Mouse (Mus musculus) embryonic facial prominence, embryonic 14.5 days (tissue): ENCODE measurements at regions not wholly inside any gene's neighbourhood (a gene's known extent, or its start where the extent isn't known, plus 50 kb on each side); places are given as distances from the start of the nearest gene placed in this dataset.

Experiments
- ATAC-seq: fragments of 200-750 bp; cut with Nextera tagmentation; 2 replicates; pipeline ENCODE4 v1.8.0; 2017; ENCODE audit warnings: low read depth, moderate number of reproducible peaks, moderate TSS enrichment
- DNase-seq: peaks from one replicate; pipeline ENCODE4 v3.0.0-alpha.2; 2015; ENCODE audit warnings: low spot score
- H3K27ac ChIP-seq: fragments of 300-500 bp; sonication (generic); replicated peaks from 2 replicates; pipeline ENCODE4 v1.5.1; 2014; ENCODE audit warnings: low read depth, mild to moderate bottlenecking, low read length, moderate library complexity
- H3K27me3 ChIP-seq: fragments of 300-500 bp; sonication (generic); replicated peaks from 2 replicates; pipeline ENCODE4 v1.6.1; 2014; ENCODE audit warnings: low read length; ENCODE audit not compliant: control insufficient read depth, insufficient read depth
- H3K36me3 ChIP-seq: fragments of 300-500 bp; sonication (generic); 2 replicates; pipeline ENCODE4 v1.6.1; 2014; ENCODE audit warnings: low read length, mixed read lengths; ENCODE audit not compliant: control insufficient read depth, insufficient read depth
- H3K4me1 ChIP-seq: fragments of 300-500 bp; sonication (generic); 2 replicates; pipeline ENCODE4 v1.6.1; 2014; ENCODE audit warnings: antibody characterized with exemption, low read length; ENCODE audit not compliant: control insufficient read depth, insufficient read depth
- H3K4me2 ChIP-seq: fragments of 300-500 bp; sonication (generic); 2 replicates; pipeline ENCODE4 v1.6.1; 2014; ENCODE audit warnings: low read depth, mild to moderate bottlenecking, low read length, moderate library complexity, mixed read lengths
- H3K4me3 ChIP-seq: fragments of 300-500 bp; sonication (generic); 2 replicates; pipeline ENCODE4 v1.5.1; 2014; ENCODE audit warnings: low read depth, mild to moderate bottlenecking, low read length
- H3K9ac ChIP-seq: fragments of 300-500 bp; sonication (generic); 2 replicates; pipeline ENCODE4 v1.6.1; 2014; ENCODE audit warnings: low read depth, mild to moderate bottlenecking, low read length, moderate library complexity, mixed read lengths
- H3K9me3 ChIP-seq: fragments of 300-500 bp; sonication (generic); 2 replicates; pipeline ENCODE4 v1.6.1; 2016; ENCODE audit warnings: low read length; ENCODE audit not compliant: control insufficient read depth
- WGBS: fragments of 180-500 bp; shearing (Covaris S2); extraction: QIAGEN DNeasy Blood & Tissue Kit; methylation state at CpG from one replicate; pipeline ENCODE4 v1.1.7; 2014; 5-methylcytosine and 5-hydroxymethylcytosine counted together

GRCm38 (mm10) chr5:44917816-44918213 lies 118.3 kb upstream of the Ldb2 start:
- ATAC-seq, result no peak
- no peak overlapping the region for H3K4me3 ChIP-seq
- no peak overlapping the region for H3K9ac ChIP-seq
- no peaks in the 10 kb centered on the region for H3K36me3 ChIP-seq
- H3K27me3 ChIP-seq, result no peaks in the 10 kb centered on the region
- H3K9me3 ChIP-seq, result no peaks in the 10 kb centered on the region
- H3K4me2 ChIP-seq, result peak overlapping the region; percentile 43; the same call in 1 of the 2 replicates
- no peaks in the 10 kb centered on the region for H3K4me1 ChIP-seq
- no peak for DNase-seq
- H3K27ac ChIP-seq, result no peak overlapping the region
- WGBS, result 90% methylated on average over 6 of the region's 6 CpGs

GRCm38 (mm10) chr5:44917173-44917815 lies 117.8 kb upstream of the Ldb2 start:
- ATAC-seq (peak; percentile 33; the same call in 1 of the 2 replicates), DNase-seq (peak; percentile 59)
- H3K36me3 ChIP-seq, result no peaks in the 10 kb centered on the region
- no peaks in the 10 kb centered on the region for H3K27me3 ChIP-seq
- H3K9me3 ChIP-seq, result no peaks in the 10 kb centered on the region
- peak overlapping the region; percentile 15; the same call in 1 of the 2 replicates for H3K4me3 ChIP-seq
- WGBS, result 40% methylated on average over 16 of the region's 16 CpGs
- H3K27ac ChIP-seq, result no peak overlapping the region
- H3K9ac ChIP-seq, result no peak overlapping the region
- no peaks in the 10 kb centered on the region for H3K4me1 ChIP-seq
- H3K4me2 ChIP-seq, result peak overlapping the region; percentile 43

DNA sequence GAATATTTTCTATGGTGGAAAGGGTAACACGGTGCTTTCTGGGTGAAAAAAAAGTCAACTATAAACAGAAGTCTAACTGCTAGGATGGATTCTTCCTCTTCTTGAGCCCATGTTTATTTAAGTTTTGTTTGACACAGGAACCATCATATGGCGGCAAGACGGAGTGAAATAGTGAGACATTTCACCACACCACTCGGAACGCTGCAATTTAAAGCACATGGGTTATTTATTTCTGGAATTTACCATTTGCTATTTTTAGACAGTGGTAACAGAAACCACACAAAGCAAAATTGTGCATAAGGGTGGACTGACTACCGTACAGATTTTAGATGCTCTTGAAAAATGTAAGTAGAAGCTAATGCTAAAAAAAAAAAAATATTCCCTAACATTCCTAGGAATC lies 103.1 kb upstream of the Ldb2 start:
- H3K36me3 ChIP-seq, result no peaks in the 10 kb centered on the region
- 26% methylated on average over 6 of the region's 6 CpGs for WGBS
- no peak overlapping the region for H3K9ac ChIP-seq
- H3K4me2 ChIP-seq, result no peak overlapping the region
- H3K4me3 ChIP-seq, result no peak overlapping the region
- peak; percentile 86 for DNase-seq
- H3K27me3 ChIP-seq, result no peaks in the 10 kb centered on the region
- peak overlapping the region; percentile 45 for H3K27ac ChIP-seq
- peaks cover 6% of the 10 kb centered on the region for H3K4me1 ChIP-seq
- ATAC-seq, result 0 out of 2 replicates have a peak, but pooled peaks have one; percentile 22
- no peaks in the 10 kb centered on the region for H3K9me3 ChIP-seq

GRCm38 (mm10) chr5:44886566-44887070 lies 87.1 kb upstream of the Ldb2 start:
- DNase-seq (no peak), ATAC-seq (no peak)
- no peaks in the 10 kb centered on the region for H3K36me3 ChIP-seq

GRCm38 (mm10) chr5:44876946-44877345 lies 77.5 kb upstream of the Ldb2 start:
- DNase-seq, result peak; percentile 79
- Histone ChIP-seq H3K27me3 (no peaks in the 10 kb centered on the region), H3K9ac (no peak overlapping the region), H3K9me3 (no peaks in the 10 kb centered on the region), H3K4me1 (no peaks in the 10 kb centered on the region), H3K27ac (no peak overlapping the region), H3K4me2 (no peak overlapping the region), H3K4me3 (no peak overlapping the region), H3K36me3 (no peaks in the 10 kb centered on the region)
- ATAC-seq, result no peak
- WGBS, result 45% methylated on average over 3 of the region's 3 CpGs

More at GRCm38 (mm10) chr5:44886566-44887070, 87.1 kb upstream of the Ldb2 start:
- H3K4me3 ChIP-seq, result no peak overlapping the region
- H3K9ac ChIP-seq, result no peak overlapping the region
- 0 out of 2 replicates have a peak, but pooled peaks cover 4% of the 10 kb centered on the region for H3K9me3 ChIP-seq
- no peaks in the 10 kb centered on the region for H3K4me1 ChIP-seq
- H3K27ac ChIP-seq, result no peak overlapping the region
- no peaks in the 10 kb centered on the region for H3K27me3 ChIP-seq
- WGBS, result 68% methylated on average over 4 of the region's 4 CpGs
- no peak overlapping the region for H3K4me2 ChIP-seq

DNA sequence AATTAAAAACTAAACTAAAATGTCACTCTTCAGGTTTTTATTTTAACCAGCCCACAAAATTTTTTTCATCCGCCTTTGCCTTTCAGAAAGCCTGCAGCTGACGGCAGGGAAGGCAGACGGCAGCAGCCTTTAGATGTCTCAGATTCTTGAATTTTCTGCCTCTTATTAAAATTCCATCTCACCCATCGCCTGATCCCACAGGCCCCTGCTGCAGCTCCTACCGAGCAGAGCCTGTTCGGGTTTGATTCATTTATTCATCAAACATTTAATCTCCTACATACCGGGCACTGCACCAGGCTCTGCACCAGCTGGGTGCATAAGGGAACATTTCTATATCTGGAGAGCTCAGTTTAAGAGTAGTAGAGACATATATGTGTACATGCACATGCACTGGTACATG lies 72.8 kb upstream of the Ldb2 start:
- peak; percentile 33 for DNase-seq
- H3K4me1 ChIP-seq, result peaks cover 9% of the 10 kb centered on the region
- H3K27ac ChIP-seq, result no peak overlapping the region
- no peak overlapping the region for H3K9ac ChIP-seq
- H3K36me3 ChIP-seq, result no peaks in the 10 kb centered on the region
- no peak overlapping the region for H3K4me3 ChIP-seq
- no peak overlapping the region for H3K4me2 ChIP-seq
- ATAC-seq, result no peak
- no peaks in the 10 kb centered on the region for H3K9me3 ChIP-seq
- 17% methylated on average over 7 of the region's 7 CpGs for WGBS
- H3K27me3 ChIP-seq, result no peaks in the 10 kb centered on the region

DNA sequence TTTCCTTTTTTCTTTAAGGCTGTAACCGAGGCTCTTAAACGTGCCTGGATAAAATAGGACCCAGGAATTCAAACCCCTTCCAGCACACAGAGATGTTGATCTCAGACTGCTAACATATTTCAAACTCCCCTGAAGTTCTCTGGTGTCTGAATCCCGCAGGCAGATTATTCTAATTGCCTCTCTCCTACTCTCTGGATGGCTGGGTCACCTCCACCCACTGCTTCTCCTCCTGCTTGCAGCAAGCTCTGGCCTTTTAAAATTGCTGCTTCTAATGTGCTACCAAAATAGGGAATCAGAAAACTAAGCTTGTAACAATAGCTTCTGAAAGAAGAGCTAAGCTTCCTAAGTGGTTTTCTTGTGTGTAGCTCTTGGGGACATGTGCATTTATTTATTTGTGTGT lies 64.4 kb upstream of the Ldb2 start:
- Histone ChIP-seq H3K27me3 (no peaks in the 10 kb centered on the region), H3K9ac (no peak overlapping the region), H3K9me3 (no peaks in the 10 kb centered on the region), H3K36me3 (no peaks in the 10 kb centered on the region), H3K4me1 (no peaks in the 10 kb centered on the region), H3K27ac (no peak overlapping the region), H3K4me2 (no peak overlapping the region), H3K4me3 (no peak overlapping the region)
- ATAC-seq, result no peak
- DNase-seq, result peak; percentile 14
- 23% methylated on average over 3 of the region's 3 CpGs for WGBS

GRCm38 (mm10) chr5:44863349-44863748 lies 63.9 kb upstream of the Ldb2 start:
- Histone ChIP-seq H3K36me3 (no peaks in the 10 kb centered on the region), H3K4me2 (no peak overlapping the region), H3K4me1 (no peaks in the 10 kb centered on the region), H3K9ac (no peak overlapping the region), H3K4me3 (no peak overlapping the region), H3K27me3 (no peaks in the 10 kb centered on the region), H3K27ac (no peak overlapping the region), H3K9me3 (no peaks in the 10 kb centered on the region)
- ATAC-seq, result no peak
- no peak for DNase-seq
- WGBS, result 83% methylated on average over 3 of the region's 3 CpGs

DNA sequence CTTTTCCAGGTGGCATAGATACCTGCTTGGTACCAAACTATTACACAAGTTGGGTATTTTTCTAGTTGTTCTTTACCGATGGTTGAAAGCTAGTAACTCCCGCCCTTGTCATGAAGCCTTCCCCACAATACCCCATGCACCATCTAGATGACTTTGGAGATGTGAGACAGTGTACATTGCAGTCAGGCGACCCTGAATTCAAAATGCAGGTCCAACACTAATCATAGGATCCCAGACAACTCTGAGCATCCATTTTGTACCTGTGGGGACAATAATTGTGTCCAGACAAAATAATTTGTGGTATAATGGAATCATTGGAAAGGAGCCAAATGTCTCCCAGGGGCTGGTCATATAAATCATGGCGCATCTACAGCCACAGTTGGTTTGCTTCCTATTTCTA lies 54.7 kb upstream of the Ldb2 start:
- Histone ChIP-seq H3K9ac (no peak overlapping the region), H3K27ac (no peak overlapping the region), H3K9me3 (no peaks in the 10 kb centered on the region), H3K27me3 (no peaks in the 10 kb centered on the region), H3K36me3 (no peaks in the 10 kb centered on the region), H3K4me1 (no peaks in the 10 kb centered on the region), H3K4me2 (no peak overlapping the region), H3K4me3 (no peak overlapping the region)
- DNase-seq, result no peak
- no peak for ATAC-seq
- 90% methylated on average over 4 of the region's 4 CpGs for WGBS
